Mouse (Mus musculus) liver, embryonic 14.5 days (tissue): Measurements from ENCODE around the gene Camp.

Experiments used
- CTCF ChIP-seq: IDR thresholded peaks from 2 replicates; pipeline ENCODE4 v1.5.1; 2016; ENCODE audit warnings: antibody characterized with exemption, low read depth, control low read depth
- EP300 ChIP-seq: IDR thresholded peaks from 2 replicates; pipeline ENCODE4 v1.6.1; 2016; ENCODE audit warnings: antibody characterized with exemption, low read depth

GRCm38 (mm10) chr9:109895593-109895992 lies 46.2 kb upstream of the Camp start:
- no peak for TF ChIP-seq CTCF
- TF ChIP-seq EP300 = no peak
